Mouse (Mus musculus) midbrain, embryonic 16.5 days (tissue): ENCODE measurements at regions not wholly inside any gene's neighbourhood (a gene's known extent, or its start where the extent isn't known, plus 50 kb on each side); places are given as distances from the start of the nearest gene placed in this dataset.

Experiments
- ATAC-seq: fragments of 200-750 bp; cut with Nextera tagmentation; 2 replicates; pipeline ENCODE4 v1.8.0; 2017; ENCODE audit warnings: moderate TSS enrichment
- H3K27ac ChIP-seq: fragments of 300-500 bp; sonication (generic); 2 replicates; pipeline ENCODE4 v1.5.1; 2014; ENCODE audit warnings: mild to moderate bottlenecking, low read length, mixed read lengths
- H3K27me3 ChIP-seq: fragments of 300-500 bp; sonication (generic); 2 replicates; pipeline ENCODE4 v1.6.1; 2014; ENCODE audit warnings: low read depth, low read length, mixed read lengths; ENCODE audit not compliant: control insufficient read depth, insufficient read depth
- H3K36me3 ChIP-seq: fragments of 300-500 bp; sonication (generic); 2 replicates; pipeline ENCODE4 v1.6.1; 2014; ENCODE audit warnings: mild to moderate bottlenecking, low read length, moderate library complexity, mixed read lengths; ENCODE audit not compliant: control insufficient read depth, insufficient read depth
- H3K4me1 ChIP-seq: fragments of 300-500 bp; sonication (generic); 2 replicates; pipeline ENCODE4 v1.6.1; 2014; ENCODE audit warnings: mild to moderate bottlenecking, low read length, mixed read lengths; ENCODE audit not compliant: control insufficient read depth, insufficient read depth
- H3K4me2 ChIP-seq: fragments of 300-500 bp; sonication (generic); 2 replicates; pipeline ENCODE4 v1.6.1; 2014; ENCODE audit warnings: mild to moderate bottlenecking, low read length, mixed read lengths
- H3K4me3 ChIP-seq: fragments of 300-500 bp; sonication (generic); 2 replicates; pipeline ENCODE4 v1.5.1; 2014; ENCODE audit warnings: low read depth, mild to moderate bottlenecking, low read length, moderate library complexity, mixed read lengths
- H3K9ac ChIP-seq: fragments of 300-500 bp; sonication (generic); 2 replicates; pipeline ENCODE4 v1.6.1; 2014; ENCODE audit warnings: low read depth, low read length, mixed read lengths
- H3K9me3 ChIP-seq: fragments of 300-500 bp; sonication (generic); replicated peaks from 2 replicates; pipeline ENCODE4 v1.6.1; 2014; ENCODE audit warnings: mild to moderate bottlenecking, low read length, mixed read lengths; ENCODE audit not compliant: control insufficient read depth, poor library complexity, severe bottlenecking
- WGBS: fragments of 180-500 bp; shearing (Covaris S2); extraction: QIAGEN DNeasy Blood & Tissue Kit; methylation state at CpG from one replicate; pipeline ENCODE4 v1.1.7; 2014; 5-methylcytosine and 5-hydroxymethylcytosine counted together

DNA sequence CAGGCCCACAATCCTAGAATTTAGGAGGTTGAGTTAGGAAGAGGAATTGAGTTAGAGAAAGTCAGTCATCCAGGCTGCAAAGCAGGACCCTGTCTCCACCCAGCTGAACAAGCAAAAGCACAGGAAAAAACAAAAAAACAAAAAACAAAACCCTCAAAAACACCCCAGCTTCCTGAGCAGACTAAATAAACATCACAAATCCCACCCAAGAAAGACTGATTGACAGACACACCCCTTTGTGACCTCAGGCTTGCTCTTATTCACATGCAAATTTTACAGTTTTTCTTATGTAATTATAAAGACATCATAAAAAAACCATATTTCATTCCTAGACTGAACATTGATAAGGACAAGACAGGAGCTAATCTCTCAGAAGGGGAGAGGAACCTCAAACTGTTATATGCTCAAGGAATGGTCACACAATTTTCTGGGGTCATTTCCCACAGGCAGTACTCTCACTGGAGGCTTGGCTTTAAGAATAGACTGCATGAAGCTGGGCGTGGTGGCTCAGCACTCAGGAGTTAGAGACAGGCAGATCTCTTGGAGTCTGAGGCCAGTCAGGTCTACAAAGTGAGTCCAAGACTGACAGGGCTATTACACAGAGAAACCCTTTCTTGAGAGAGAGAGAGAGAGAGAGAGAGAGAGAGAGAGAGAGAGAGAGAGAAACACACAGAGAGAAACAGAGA, 73.8 kb upstream of the Marcks start:
- Histone ChIP-seq H3K4me1 (no peaks in the 10 kb centered on the region), H3K4me3 (no peak overlapping the region), H3K4me2 (no peak overlapping the region), H3K27ac (no peak overlapping the region), H3K9ac (no peak overlapping the region), H3K36me3 (no peaks in the 10 kb centered on the region), H3K9me3 (no peaks in the 10 kb centered on the region), H3K27me3 (no peaks in the 10 kb centered on the region)
- 45% methylated on average over 1 of the region's 1 CpGs for WGBS
- ATAC-seq, result no peak

DNA sequence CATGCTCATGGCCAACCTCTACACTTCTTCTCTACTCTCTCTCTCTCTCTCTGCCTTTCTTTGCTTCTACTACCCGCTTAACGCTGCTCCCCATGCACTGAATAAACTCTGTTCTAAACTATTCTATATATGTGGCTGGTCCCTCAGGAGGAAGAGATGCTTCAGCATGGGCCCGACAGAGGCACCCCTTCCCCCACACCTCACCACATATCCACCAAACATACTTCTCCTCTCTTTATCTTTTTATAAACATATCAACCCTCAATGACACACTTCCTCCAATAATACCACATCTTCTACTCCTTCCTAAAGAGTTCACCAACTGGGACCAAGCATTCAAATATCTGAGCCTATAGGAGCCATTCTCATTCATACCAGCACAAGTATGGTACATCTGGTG, 72.6 kb upstream of the Marcks start:
- no peak overlapping the region for H3K4me3 ChIP-seq
- 95% methylated on average over 3 of the region's 3 CpGs for WGBS
- H3K9ac ChIP-seq, result no peak overlapping the region
- no peak overlapping the region for H3K4me2 ChIP-seq
- H3K27me3 ChIP-seq, result no peaks in the 10 kb centered on the region
- no peak for ATAC-seq
- H3K36me3 ChIP-seq, result no peaks in the 10 kb centered on the region
- no peak overlapping the region for H3K27ac ChIP-seq
- no peaks in the 10 kb centered on the region for H3K9me3 ChIP-seq
- H3K4me1 ChIP-seq, result no peaks in the 10 kb centered on the region

DNA sequence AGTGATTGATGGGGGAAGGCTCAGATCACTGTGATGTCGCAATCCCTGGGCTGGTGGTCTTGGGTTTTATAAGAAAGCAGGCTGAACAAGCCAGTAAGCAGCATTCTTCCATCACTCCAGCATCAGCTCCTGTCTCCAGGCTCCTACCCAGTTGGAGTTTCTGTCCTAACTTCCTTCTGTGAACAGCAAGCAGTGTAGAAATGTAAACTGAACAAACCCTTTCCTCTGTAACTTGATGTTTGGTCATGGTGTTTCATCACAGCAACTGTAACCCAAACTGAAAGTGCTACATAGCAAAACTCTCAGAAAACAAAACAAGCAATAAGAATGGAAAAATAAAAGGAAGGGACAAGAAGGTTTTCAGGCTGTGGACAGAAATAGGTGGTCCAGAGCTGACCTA, 71.5 kb upstream of the Marcks start:
- ATAC-seq, result no peak
- H3K4me1 ChIP-seq, result no peaks in the 10 kb centered on the region
- H3K9me3 ChIP-seq, result no peaks in the 10 kb centered on the region

DNA sequence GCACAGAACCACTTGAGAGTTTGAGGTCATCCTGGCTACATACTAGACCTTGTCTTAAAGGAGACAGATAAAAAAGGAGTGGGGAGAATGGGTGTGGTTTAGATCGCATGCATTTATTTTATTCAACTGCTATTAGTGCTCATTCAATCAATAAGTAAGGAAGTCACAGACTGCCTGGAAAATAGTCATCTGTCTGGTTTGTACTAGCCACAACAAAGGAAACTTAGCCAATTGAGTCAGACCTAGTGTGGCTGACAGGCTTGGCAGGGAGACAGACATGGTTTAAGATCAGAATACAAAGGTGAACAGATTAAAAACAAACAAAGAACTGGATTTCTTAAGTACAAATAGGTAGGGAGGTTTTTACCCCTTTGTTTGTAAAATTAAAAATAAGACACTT, 68.3 kb upstream of the Marcks start:
- H3K27me3 ChIP-seq, result no peaks in the 10 kb centered on the region
- no peak overlapping the region for H3K4me3 ChIP-seq
- H3K4me2 ChIP-seq, result no peak overlapping the region
- H3K4me1 ChIP-seq, result no peaks in the 10 kb centered on the region
- no peak overlapping the region for H3K9ac ChIP-seq
- WGBS, result 89% methylated on average over 1 of the region's 1 CpGs
- no peak for ATAC-seq
- H3K36me3 ChIP-seq, result no peaks in the 10 kb centered on the region
- H3K27ac ChIP-seq, result no peak overlapping the region
- H3K9me3 ChIP-seq, result no peaks in the 10 kb centered on the region

More for the DNA sequence above, 71.5 kb upstream of the Marcks start:
- Histone ChIP-seq H3K9ac (no peak overlapping the region), H3K4me3 (no peak overlapping the region), H3K27me3 (no peaks in the 10 kb centered on the region), H3K4me2 (no peak overlapping the region), H3K27ac (no peak overlapping the region), H3K36me3 (no peaks in the 10 kb centered on the region)
- WGBS, result 92% methylated on average over 1 of the region's 1 CpGs

DNA sequence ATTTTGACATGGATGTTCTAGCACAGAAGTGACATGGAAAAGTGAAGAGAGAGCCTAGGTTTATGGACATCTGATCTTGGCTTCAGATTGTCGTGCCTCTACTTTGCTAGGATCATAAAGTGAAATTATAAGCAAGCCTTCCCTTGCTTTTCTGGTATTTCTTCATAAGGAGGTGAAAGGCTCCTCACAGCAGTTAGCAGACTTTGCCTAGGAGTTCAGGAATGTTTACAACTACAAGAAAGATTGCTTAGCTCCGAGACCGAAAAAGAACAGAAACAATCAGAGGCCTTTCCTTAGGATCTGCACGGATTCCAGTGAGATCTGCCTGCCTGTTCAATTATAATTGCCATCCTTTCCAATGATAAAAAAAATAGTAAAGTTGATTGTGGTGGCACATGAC, 67.8 kb upstream of the Marcks start:
- Histone ChIP-seq H3K27me3 (no peaks in the 10 kb centered on the region), H3K9ac (no peak overlapping the region), H3K4me2 (no peak overlapping the region), H3K27ac (no peak overlapping the region), H3K36me3 (no peaks in the 10 kb centered on the region), H3K4me1 (no peaks in the 10 kb centered on the region), H3K4me3 (no peak overlapping the region), H3K9me3 (no peaks in the 10 kb centered on the region)
- ATAC-seq, result no peak
- WGBS, result 86% methylated on average over 4 of the region's 4 CpGs

DNA sequence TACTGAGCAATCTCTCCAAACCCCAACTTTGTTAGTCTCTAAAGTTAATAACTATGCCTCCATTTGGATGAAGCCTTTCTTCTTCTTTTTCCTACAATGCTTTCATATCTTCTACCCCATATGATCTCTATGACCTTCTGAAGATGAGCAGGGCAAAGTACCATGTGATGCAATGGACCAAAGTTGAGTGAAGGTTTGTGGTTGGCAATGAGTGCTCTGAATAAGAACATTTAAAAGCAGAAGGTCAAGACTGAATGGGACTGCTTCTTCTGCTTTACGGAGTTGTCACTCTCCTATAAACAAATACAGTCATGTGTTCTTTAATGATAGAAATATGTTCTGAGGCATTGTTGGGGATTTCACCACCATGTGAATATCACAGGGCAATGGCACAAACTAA, 65.0 kb upstream of the Marcks start:
- Histone ChIP-seq H3K4me3 (no peak overlapping the region), H3K36me3 (no peaks in the 10 kb centered on the region), H3K27ac (no peak overlapping the region), H3K4me1 (no peaks in the 10 kb centered on the region), H3K27me3 (no peaks in the 10 kb centered on the region), H3K9me3 (no peaks in the 10 kb centered on the region), H3K4me2 (no peak overlapping the region), H3K9ac (no peak overlapping the region)
- no peak for ATAC-seq
- WGBS, result 97% methylated on average over 1 of the region's 1 CpGs

DNA sequence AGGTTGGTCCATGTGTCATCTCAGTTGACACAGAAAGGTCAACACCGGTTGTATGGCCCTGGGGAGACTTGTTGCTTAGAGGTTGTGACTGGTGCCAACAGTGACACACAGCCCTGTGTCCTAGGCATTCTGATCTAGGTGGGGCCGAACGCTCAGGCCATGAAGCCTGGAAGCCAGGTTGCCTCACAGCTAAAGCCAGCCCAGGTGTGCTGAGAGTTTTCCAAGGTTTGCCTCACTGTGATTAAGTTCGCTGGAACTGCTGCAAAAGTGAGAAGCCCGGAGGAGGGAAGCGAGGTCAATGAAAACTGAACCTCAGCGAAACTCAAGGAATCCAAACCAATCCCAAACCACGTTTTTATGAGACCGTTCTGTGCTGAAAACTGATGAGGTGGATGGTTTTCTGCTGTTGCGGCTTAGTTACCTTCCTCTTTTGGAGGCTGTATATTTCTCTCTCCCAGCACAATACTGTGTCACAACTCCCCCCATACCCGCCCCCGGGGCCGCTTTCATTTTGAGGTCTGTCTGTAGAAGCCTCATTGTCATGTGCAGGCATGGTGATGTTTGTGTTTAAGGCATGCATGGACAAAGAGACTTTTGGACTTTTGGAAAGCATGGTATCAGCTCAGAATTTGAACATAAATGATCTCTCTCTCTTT, 56.2 kb upstream of the Marcks start:
- no peak for ATAC-seq
- WGBS, result 96% methylated on average over 13 of the region's 13 CpGs
- Histone ChIP-seq H3K9ac (no peak overlapping the region), H3K9me3 (no peaks in the 10 kb centered on the region), H3K36me3 (no peaks in the 10 kb centered on the region), H3K4me1 (no peaks in the 10 kb centered on the region), H3K27ac (no peak overlapping the region), H3K27me3 (no peaks in the 10 kb centered on the region), H3K4me3 (no peak overlapping the region), H3K4me2 (no peak overlapping the region)

DNA sequence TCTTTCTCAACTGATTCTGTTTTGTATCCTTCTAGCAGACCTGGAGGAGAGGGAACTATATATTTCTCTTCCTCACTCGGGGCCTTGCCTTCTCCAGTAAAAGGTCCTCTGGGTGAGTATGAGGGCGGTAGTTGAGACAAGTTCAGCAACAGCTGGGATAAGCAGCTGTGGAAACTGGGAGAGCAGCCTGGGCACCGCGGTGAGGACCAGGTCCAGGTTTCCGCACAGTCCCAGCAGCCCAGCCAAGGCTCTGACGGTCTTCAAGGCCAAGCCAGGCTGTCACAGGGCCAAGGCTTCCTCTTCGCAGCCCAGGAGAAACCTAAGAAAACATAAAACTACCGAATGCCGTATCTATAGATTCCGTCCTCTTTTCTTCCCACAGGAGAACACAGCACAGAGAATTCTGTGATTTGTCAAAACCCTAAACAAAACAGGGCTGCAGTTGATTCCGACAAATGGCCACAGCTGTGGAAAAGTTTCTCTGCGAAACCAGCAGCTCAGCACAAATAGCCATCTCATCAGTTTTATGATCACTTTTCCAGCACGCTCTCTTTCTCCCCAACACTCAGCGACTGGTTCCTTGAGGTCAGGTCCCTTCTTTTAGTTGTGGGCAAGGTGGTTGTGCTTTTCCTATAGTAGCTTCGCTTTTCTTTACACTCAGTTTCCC, 55.5 kb upstream of the Marcks start:
- Histone ChIP-seq H3K4me1 (no peaks in the 10 kb centered on the region), H3K27me3 (no peaks in the 10 kb centered on the region), H3K4me2 (no peak overlapping the region), H3K9ac (no peak overlapping the region), H3K4me3 (no peak overlapping the region), H3K27ac (no peak overlapping the region), H3K36me3 (no peaks in the 10 kb centered on the region), H3K9me3 (no peaks in the 10 kb centered on the region)
- 93% methylated on average over 15 of the region's 15 CpGs for WGBS
- no peak for ATAC-seq

DNA sequence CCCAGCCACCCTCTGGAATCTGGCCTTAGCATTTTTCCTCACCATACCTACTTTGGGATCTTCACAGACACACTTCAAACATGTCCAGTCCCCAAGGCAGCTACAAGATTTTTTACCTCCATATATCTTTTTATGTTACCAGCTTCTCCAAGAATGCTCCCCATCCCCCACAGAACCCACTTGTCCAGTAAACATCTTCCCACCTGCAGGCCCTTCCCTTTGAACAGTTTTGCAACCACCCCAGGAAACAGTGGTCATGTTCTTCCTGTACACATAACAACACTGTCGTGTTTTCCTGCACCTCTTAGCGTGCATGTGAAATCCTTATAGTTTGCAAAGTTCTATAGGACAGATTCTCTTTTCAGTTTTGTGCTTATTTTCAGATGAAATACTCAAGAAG, 53.9 kb upstream of the Marcks start:
- no peak for ATAC-seq
- WGBS, result 91% methylated on average over 2 of the region's 2 CpGs
- H3K4me2 ChIP-seq, result no peak overlapping the region
- no peak overlapping the region for H3K4me3 ChIP-seq
- no peaks in the 10 kb centered on the region for H3K36me3 ChIP-seq
- no peaks in the 10 kb centered on the region for H3K27me3 ChIP-seq
- no peak overlapping the region for H3K27ac ChIP-seq
- H3K4me1 ChIP-seq, result no peaks in the 10 kb centered on the region
- H3K9ac ChIP-seq, result no peak overlapping the region
- no peaks in the 10 kb centered on the region for H3K9me3 ChIP-seq
